Mouse (Mus musculus): ENCODE data around the gene Plekha6. TPM values are rescaled to one million over a fixed set of nuclear protein-coding genes. Genes with fewer than 3 reads are reported as not detected.

Gene Plekha6
- polyA plus RNA-seq, 1 experiment from 2014 or later = 17.4 TPM

DNA sequence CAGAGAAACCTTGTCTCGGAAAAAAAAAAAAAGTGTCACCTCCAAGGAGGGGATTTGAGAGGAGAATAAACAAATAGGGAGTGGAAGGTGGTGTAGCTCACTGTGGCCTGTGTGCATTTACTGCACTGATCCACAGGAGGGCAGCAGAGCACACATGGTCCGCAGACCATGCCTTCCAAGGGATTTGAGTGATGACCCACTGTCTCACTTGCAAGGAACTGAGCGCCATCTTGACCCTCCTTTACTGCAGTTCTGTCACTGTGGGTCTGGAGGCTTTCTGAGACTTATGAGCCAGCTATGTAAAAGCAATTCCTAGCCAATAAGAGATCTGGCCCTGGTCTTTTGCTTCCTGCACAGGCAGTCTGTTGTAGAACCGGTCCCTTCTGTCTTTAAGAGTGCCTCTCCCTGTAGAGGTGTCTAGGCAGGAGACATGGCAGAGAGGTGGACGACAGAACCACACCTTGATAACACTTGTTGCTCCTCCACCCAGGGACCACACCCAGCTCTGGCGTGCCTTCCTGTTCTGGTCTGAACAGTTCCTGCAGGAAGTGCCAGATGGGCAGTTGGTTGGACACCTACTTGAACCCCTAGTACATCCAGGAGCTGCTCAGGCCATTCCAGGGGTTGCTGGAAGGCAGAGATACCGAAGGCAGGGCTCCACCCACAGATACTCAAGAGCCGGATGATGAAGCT lies 13.6 kb downstream of the Plekha6 start:
- peak; percentile 71 for DNase-seq (ENCODE audit: low spot score)
- Histone ChIP-seq H3K27ac (peak overlapping the region; percentile 74), H3K9me3 (no peaks in the 10 kb centered on the region), H3K27me3 (ENCODE audit: insufficient read depth, poor library complexity, severe bottlenecking) (peaks cover 42% of the 10 kb centered on the region), H3K4me1 (replicated peaks) (peaks cover 26% of the 10 kb centered on the region), H3K36me3 (no peaks in the 10 kb centered on the region), H3K4me3 (no peak overlapping the region)
- 55% methylated on average over 8 of the region's 8 CpGs for WGBS

- H3K27ac ChIP-seq = peak overlapping the region; percentile 62
- no peak for DNase-seq (ENCODE audit: low spot score)
- H3K36me3 ChIP-seq = no peaks in the 10 kb centered on the region
- H3K4me3 ChIP-seq = no peak overlapping the region
- H3K27me3 ChIP-seq (ENCODE audit: insufficient read depth, poor library complexity, severe bottlenecking) = peaks cover 43% of the 10 kb centered on the region
- no peaks in the 10 kb centered on the region for H3K9me3 ChIP-seq
- peaks cover 39% of the 10 kb centered on the region for H3K4me1 ChIP-seq (replicated peaks)
- WGBS = 83% methylated on average over 11 of the region's 11 CpGs
These were observed 14.9 kb downstream of the Plekha6 start for GRCm38 (mm10) chr1:133178732-133179440.

DNA sequence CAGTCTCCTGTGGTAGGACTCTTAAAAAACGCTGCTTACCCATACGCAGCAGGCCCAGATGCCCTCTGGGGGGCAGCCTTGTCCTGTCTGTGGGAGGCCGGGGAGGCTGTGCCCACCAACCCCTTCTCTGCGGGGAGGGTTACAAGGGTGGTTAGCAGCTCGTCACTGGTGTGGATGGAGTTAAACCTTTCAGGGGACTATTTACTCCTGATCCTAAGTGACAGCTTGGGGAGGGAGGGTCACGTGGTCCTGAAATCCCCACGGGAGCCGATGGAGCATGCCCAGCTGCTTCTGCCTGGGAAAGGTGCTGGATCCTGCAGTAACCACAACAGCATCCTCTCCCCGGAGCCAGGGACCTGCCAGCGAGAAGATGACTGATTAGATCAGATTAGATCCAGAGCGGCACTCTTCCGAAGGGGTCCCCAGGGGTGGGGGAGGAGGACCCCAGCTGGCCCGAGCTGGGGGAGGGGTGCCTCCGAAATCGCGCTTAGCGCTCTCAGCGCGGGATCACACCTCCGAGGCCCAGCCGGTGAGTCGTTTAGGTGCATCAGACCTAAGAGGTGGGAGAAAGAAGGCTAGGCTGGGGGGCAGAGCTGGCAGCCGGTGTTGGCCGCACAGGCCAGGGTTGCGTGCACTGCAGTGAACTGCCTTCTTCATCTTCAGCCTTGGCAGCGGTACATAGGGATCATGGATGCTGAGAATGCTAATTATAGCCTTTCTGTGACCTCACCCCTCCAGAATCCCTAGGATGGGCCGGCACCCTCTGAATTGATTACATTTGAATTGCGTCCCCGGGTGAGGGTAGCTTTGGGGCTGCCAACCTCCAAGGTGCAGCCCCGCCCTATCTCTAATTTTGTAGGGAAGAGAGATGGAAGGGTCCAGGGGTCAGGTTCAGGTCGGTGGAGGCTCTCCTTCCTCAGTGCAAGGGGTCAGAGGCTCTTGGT lies 17.3 kb downstream of the Plekha6 start:
- H3K27me3 ChIP-seq (ENCODE audit: insufficient read depth, poor library complexity, severe bottlenecking) = peaks cover 43% of the 10 kb centered on the region
- peaks cover 57% of the 10 kb centered on the region for H3K4me1 ChIP-seq (replicated peaks)
- H3K27ac ChIP-seq = peak overlapping the region; percentile 93
- H3K4me3 ChIP-seq = peak overlapping the region; percentile 64
- H3K36me3 ChIP-seq = no peaks in the 10 kb centered on the region
- under 1% methylated on average over 31 of the region's 31 CpGs for WGBS
- DNase-seq (ENCODE audit: low spot score) = peak; percentile 85
- no peaks in the 10 kb centered on the region for H3K9me3 ChIP-seq

DNA sequence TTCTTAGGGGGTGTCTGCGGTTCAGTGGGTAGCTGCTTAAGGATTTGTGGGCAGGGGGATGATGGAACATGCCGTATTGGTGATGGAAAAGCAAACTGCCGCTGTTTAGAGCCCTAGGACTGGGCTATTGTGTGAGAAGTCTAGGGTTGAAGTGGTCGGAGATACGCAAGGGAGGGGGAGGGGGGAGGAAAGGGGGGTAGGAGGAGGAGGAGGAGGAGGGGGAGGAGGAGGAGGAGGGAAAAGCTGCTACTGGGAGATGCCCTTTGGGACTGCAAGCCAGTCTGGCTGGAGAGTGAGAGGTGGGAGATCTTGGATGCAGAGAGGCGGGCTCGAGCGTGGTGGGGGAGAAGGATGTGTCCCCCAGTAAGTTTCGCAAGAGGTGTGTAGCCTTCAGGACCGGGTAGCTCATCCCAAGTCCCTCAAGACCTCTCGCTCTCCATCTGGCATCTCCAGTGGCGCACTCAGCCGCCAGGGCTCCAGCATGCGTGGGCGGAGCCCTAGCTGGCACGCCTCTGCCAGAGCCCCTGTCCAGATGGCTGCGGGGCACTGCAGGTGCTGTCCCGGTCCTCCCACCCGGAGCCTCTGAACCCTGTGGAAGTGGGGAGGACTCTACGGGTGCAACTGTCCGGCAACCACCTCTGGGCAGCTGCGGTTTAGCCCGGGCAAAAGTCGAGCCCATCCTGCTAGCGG lies 18.2 kb downstream of the Plekha6 start:
- Histone ChIP-seq H3K4me3 (peak overlapping the region; percentile 64), H3K4me1 (replicated peaks) (peaks cover 65% of the 10 kb centered on the region), H3K36me3 (no peaks in the 10 kb centered on the region), H3K27ac (peak overlapping the region; percentile 93), H3K27me3 (ENCODE audit: insufficient read depth, poor library complexity, severe bottlenecking) (peaks cover 43% of the 10 kb centered on the region), H3K9me3 (no peaks in the 10 kb centered on the region)
- DNase-seq (ENCODE audit: low spot score) = peak; percentile 75
- 2% methylated on average over 23 of the region's 25 CpGs for WGBS

DNA sequence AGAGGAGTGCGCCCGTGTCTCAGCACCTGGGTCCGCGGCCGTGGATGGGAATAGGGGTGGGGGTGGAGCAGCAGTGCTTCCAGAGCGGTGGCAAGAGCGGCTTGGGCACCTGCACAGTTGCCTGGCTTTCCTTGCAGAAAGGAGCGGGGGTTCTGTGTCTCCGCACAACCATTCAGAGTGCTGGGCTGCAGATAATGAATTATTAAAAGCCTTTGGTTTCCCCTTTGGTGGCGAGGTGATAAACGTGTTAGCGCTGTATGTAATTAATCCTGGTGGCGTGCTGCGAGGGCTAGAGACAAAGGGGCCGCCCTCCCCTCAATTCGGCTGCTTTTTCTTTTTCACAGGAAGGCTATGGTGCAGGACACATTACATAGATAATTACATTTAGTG lies 18.7 kb downstream of the Plekha6 start:
- Histone ChIP-seq H3K4me3 (peak overlapping the region; percentile 64), H3K9me3 (no peaks in the 10 kb centered on the region), H3K27me3 (ENCODE audit: insufficient read depth, poor library complexity, severe bottlenecking) (peaks cover 43% of the 10 kb centered on the region), H3K36me3 (no peaks in the 10 kb centered on the region), H3K27ac (peak overlapping the region; percentile 93), H3K4me1 (replicated peaks) (peaks cover 71% of the 10 kb centered on the region)
- under 1% methylated on average over 16 of the region's 16 CpGs for WGBS
- DNase-seq (ENCODE audit: low spot score) = no peak

DNA sequence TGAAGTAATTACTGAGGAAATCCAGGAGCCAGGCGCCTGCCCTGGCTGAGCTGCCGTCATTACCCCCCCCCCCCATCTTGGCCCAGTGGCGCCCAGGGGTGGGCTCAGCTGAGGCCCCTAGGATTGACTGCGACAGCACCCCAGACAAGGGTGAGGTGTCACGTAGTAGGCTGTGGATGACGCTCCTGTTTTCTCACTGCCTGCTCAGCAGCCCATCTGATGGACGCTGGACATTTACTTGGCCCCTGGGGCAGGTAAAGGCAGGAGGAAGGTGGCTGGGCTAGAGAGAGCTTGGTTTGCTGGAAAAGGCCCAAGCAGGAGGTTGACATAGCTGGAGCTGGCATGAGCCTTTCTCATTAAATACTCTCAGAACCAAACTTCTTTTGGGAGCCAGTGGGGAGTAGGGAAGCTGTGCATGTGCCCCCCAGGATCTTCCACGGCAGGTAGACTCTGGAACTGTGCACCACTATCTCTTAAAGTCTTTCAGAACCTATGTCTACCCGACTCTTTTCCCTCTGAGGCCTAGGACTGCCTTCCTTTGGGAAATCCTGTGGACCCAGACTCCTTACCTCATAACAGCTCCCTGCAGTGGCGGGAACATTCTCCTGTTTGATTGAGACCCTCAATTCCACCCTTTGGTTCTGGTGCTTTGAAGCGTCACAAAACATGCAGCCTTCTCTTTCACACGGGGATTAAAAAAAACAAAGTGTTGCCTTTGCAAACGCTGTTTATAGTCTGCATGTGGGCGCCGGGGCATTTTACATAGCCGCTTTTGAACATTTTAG lies 19.3 kb downstream of the Plekha6 start:
- peak overlapping the region; percentile 93 for H3K27ac ChIP-seq
- peak; percentile 47 for DNase-seq (ENCODE audit: low spot score)
- H3K27me3 ChIP-seq (ENCODE audit: insufficient read depth, poor library complexity, severe bottlenecking) = peaks cover 38% of the 10 kb centered on the region
- 10% methylated on average over 16 of the region's 16 CpGs for WGBS
- H3K36me3 ChIP-seq = no peaks in the 10 kb centered on the region
- no peaks in the 10 kb centered on the region for H3K9me3 ChIP-seq
- peak overlapping the region; percentile 64 for H3K4me3 ChIP-seq
- H3K4me1 ChIP-seq (replicated peaks) = peaks cover 73% of the 10 kb centered on the region

DNA sequence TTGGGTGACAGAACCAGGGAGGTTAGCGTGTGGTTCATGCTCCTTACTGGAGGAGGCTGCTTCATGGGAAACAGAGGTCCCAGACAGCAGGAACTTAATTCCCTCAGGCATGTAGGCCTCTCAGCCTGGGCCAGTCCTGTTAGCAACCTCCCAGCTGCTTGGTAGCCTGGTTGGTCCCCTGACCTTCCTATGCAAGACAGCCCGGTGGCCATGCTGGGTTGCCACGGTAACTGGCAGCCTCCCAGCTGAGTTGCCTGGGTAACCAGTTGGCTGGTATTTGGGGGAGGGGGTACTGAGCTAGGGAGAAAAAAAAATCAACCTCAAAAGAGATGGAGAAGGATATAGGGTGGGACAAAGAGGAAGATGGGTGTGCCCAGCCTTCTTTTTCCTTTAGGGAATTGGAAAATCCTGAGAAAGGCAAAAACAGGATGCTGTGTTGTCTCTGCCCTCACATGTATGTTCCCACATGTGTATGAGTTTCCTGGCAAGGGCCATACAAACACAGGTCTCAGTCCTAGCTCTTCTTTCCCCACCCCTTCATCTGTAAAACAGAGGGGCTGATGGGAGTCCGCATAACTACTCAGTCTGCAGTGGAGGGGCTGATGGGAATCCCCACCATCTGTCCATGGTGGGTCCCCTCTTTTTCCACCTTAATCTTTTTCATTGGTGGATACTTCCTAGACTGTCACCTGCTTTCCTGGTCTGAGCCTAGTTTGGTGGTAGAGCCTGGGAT lies 24.1 kb downstream of the Plekha6 start:
- WGBS = 10% methylated on average over 4 of the region's 4 CpGs
- H3K27ac ChIP-seq = peak overlapping the region; percentile 88
- H3K36me3 ChIP-seq = peaks cover 9% of the 10 kb centered on the region
- peaks cover 5% of the 10 kb centered on the region for H3K27me3 ChIP-seq (ENCODE audit: insufficient read depth, poor library complexity, severe bottlenecking)
- H3K4me3 ChIP-seq = peak overlapping the region; percentile 32
- DNase-seq (ENCODE audit: low spot score) = peak; percentile 95
- H3K9me3 ChIP-seq = 0 out of 2 replicates have a peak, but pooled peaks cover 4% of the 10 kb centered on the region
- H3K4me1 ChIP-seq (replicated peaks) = peaks cover 63% of the 10 kb centered on the region

- Histone ChIP-seq H3K27ac (peak overlapping the region; percentile 88), H3K9me3 (0 out of 2 replicates have a peak, but pooled peaks cover 4% of the 10 kb centered on the region), H3K4me1 (replicated peaks) (peaks cover 63% of the 10 kb centered on the region), H3K4me3 (no peak overlapping the region), H3K36me3 (peaks cover 9% of the 10 kb centered on the region), H3K27me3 (ENCODE audit: insufficient read depth, poor library complexity, severe bottlenecking) (0 out of 2 replicates have a peak, but pooled peaks cover under 1% of the 10 kb centered on the region)
- WGBS = 76% methylated on average over 8 of the region's 8 CpGs
- no peak for DNase-seq (ENCODE audit: low spot score)
These were observed 24.7 kb downstream of the Plekha6 start for GRCm38 (mm10) chr1:133188719-133189118.

DNA sequence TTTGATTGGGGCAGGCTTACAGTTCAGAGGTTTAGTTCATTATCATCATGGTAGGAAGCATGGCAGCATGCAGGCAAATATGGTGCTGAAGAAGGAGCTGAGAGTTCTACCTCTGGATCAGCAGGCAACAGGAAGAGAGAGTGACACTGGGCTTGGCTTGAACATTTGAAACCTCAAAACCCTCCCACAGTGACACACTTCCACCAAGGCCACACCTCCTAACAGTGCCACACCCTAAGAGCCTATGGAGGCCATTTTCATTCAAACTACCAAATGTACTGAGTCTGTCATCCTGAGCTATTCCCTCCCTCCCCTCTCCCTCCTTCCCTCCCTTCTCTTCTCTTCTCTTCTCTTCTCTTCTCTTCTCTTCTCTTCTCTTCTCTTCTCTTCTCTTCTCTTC lies 25.5 kb downstream of the Plekha6 start:
- peaks cover 64% of the 10 kb centered on the region for H3K4me1 ChIP-seq (replicated peaks)

GRCm38 (mm10) chr1:133190550-133190949 lies 26.5 kb downstream of the Plekha6 start:
- peaks cover 9% of the 10 kb centered on the region for H3K36me3 ChIP-seq
- DNase-seq (ENCODE audit: low spot score) = no peak
- H3K27ac ChIP-seq = peak overlapping the region; percentile 88; the same call in 1 of the 2 replicates
- H3K4me1 ChIP-seq (replicated peaks) = peaks cover 68% of the 10 kb centered on the region
- H3K27me3 ChIP-seq (ENCODE audit: insufficient read depth, poor library complexity, severe bottlenecking) = 0 out of 2 replicates have a peak, but pooled peaks cover 15% of the 10 kb centered on the region
- whole genome bisulfite sequencing = 88% methylated on average over 9 of the region's 9 CpGs
- no peak overlapping the region for H3K4me3 ChIP-seq
- H3K9me3 ChIP-seq = 0 out of 2 replicates have a peak, but pooled peaks cover 4% of the 10 kb centered on the region

More for the DNA sequence above, 25.5 kb downstream of the Plekha6 start:
- Histone ChIP-seq H3K36me3 (peaks cover 9% of the 10 kb centered on the region), H3K27me3 (ENCODE audit: insufficient read depth, poor library complexity, severe bottlenecking) (0 out of 2 replicates have a peak, but pooled peaks cover 6% of the 10 kb centered on the region), H3K9me3 (0 out of 2 replicates have a peak, but pooled peaks cover 4% of the 10 kb centered on the region), H3K27ac (peak overlapping the region; percentile 88), H3K4me3 (no peak overlapping the region)
- no peak for DNase-seq (ENCODE audit: low spot score)

DNA sequence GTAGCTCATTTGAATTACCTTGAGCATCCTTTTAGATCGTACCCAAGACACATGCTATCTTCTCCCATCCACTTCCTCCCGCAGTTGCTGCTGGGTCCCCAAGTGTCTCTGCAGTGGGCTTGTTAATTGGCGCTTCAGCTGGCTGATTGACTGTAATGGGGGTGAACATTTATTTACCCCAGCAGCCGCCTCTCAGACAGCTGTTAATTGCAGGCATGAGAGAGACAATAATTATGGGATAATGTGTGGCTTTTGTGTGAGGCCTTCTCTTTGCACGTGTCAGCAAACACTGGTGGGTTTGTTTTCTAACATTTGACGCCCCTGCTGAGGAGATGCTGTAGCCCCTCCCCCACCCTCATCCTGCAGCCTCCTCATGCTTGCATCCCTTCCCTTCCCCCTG lies 32.2 kb downstream of the Plekha6 start:
- 33% methylated on average over 6 of the region's 6 CpGs for WGBS
- Histone ChIP-seq H3K36me3 (no peaks in the 10 kb centered on the region), H3K9me3 (no peaks in the 10 kb centered on the region), H3K4me1 (replicated peaks) (peaks cover 82% of the 10 kb centered on the region), H3K4me3 (no peak overlapping the region), H3K27me3 (ENCODE audit: insufficient read depth, poor library complexity, severe bottlenecking) (peaks cover 26% of the 10 kb centered on the region), H3K27ac (peak overlapping the region; percentile 80)
- no peak for DNase-seq (ENCODE audit: low spot score)

Measured in hindbrain, embryonic 10.5 days (tissue).